Mouse (Mus musculus): ENCODE data around the gene Usf2.

DNA sequence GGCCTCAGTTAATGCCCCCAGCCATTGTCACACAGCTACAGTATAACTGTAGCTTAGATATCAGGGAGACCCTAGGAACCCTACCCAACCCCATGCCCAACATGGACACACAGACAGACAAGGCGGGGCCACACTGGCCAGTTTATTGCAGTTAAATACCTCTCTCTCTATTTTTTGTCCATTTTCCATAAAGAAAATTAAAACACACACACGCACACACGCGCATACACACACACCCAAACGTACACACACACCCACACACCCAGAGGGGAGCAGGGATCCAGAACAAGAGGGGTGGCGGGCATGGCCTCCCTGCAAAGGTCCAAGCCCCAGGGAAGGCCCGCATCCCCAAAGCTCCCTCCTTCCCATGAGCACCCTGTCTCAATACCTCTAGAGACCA, 10.7 kb downstream of the Usf2 start:
- TF ChIP-seq KAT2A (IDR thresholded peaks at IDR 0.05; ENCODE audit: insufficient replicate concordance, low read length) (no peak), TBP (conservative IDR thresholded peaks at IDR 0.05; ENCODE audit: low read depth, low read length) (no peak), ZMIZ1 (IDR thresholded peaks at IDR 0.05; ENCODE audit: low read depth, low read length) (no peak)

Measured in CH12.LX (cell line).